Mouse (Mus musculus) left cerebral cortex, postnatal 4 days (tissue): ENCODE data around the gene Slc9a5. TPM values are rescaled to one million over a fixed set of nuclear protein-coding genes. Genes with fewer than 3 reads are reported as not detected.

Source experiments
- DNase-seq: peaks from one replicate; pipeline ENCODE4 v3.0.0-alpha.2; 2022
- intact Hi-C: fragments of 180-260 bp; cut with DNase I; formaldehyde crosslinking; loops from one replicate; pipeline ENCODE4 v1.15.1; 2025
- microRNA-seq: library from miRNA; unstranded; fragments of <30 nt; microRNA quantifications from one replicate; pipeline ENCODE4 v1.2.0, GENCODE M21; 2022
- total RNA-seq, 2 experiments: library from RNA; stranded (reverse); gene quantifications; 2 replicates each; pipeline ENCODE4 v1.2.3; 2021

The Slc9a5 gene
- total RNA-seq, 2 experiments from 2014 or later = 32.6 to 37.0 TPM

DNA sequence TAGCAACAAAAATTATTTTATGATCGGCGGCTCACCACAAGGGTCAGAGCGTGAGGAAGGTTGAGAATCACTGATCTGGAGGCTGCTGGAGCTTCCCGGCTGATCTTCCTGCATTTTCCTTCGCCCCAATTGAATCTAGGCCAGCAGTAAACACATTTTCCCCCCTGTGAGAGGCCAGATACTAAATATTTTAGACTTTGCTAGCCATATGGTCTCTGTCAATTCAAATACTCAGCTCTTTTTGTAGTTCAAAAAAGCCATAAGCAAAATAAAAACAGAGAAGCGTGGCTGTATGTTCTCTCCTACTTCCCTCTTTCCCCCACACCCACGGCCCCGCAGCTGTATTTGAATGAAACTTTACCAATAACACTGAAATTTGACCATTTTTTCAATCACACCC lies 54.8 kb downstream of the Slc9a5 start:
- DNase-seq = no peak
- intact Hi-C loops = no loop called here

DNA sequence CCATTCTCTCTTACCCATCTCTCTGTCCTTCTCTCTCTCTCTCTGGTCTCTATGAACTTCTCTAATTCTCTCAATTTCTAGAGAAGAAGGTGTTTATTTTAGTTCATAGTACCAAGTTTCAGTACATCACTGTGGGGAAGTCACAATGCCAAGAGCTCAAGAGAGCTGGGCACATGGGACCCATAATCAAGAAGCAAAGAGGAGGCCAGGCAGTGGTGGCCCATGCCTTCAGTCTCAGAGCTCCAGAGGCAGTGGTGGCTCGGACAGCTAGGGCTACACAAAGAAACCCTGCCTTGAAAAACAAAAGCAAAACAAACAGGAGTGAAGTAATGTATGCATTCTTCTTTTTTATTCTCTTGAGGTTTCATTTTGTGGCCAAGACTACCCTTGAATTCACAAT lies 55.9 kb downstream of the Slc9a5 start:
- intact Hi-C loops = no loop called here
- DNase-seq = no peak

DNA sequence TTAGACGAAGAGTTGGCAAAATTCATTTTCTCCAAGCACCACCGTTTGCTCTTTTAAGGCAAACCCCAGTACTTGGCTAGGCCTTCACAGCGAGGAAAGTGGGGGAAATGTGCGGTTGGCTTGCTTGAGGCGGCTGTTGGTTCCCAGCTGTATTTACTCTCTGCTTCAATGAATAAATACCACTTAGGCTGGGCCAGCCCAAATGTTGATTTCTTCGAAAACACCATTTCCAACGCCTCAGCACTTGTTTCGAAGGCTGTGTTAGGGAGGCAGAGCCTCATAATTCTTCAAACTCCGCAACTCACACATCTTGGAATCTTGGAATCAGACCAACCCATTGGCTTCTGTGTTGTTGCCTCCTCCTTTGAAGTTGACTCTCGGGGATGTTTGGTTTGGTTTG lies 57.8 kb downstream of the Slc9a5 start:
- intact Hi-C loops = no loop called here
- DNase-seq = no peak

DNA sequence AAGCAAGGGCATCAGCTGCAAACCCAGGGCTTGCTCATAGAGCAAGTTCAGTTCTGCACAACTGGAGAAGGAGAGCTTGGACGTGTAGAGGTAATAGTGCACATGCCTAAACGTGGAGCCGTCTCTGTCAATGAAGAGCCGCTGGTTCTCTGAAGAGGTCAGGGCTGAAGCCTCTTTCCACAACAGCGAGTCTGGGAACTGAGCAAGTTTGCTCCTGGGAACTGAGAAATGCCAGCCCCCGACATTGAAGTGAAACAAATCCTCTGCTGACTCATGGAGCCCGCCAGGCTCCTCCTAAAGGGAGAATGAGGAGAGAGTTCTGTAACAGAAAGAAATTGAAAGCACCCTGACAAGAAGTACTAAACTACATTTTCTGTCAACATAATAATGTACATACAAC lies 59.7 kb downstream of the Slc9a5 start:
- intact Hi-C loops = no loop called here
- DNase-seq = no peak

DNA sequence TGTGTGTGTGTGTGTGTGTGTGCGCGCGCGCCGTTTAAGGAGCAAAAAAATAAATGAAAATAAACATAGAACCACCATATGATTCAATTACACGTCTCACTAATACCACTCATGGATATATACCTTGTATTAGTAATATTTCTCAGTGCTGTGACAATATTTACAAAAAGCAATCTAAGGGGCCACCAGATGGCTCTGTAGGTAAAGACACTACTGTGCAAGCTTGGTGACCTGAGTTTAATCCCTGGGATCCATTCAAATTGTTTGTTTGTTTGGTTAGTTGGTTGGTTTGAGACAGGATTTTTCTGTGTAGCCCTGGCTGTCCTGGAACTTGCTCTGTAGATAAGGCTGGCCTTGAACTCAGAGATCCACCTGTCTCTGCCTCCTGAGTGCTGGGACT lies 61.3 kb downstream of the Slc9a5 start:
- no peak for DNase-seq
- intact Hi-C loops = no loop called here

DNA sequence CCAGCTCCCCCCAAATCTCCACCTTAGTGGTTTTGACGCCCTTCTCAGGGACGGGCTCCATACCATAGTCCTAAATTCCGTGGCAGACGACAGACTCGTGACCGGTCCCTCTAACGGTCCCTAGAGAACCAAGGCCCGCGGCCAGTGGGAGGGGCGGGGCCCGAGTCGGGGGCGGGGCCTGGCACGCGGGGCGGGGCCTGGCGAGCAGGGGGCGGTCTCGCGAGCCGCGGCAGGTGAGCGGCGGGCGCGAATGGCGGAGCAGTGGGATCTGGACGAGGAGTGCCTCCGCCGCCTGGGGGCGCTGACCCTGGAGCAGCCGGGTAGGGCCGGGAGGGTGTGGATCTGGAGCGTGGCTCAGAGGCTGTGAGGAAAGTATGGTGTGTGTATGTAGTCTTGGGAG lies 64.7 kb downstream of the Slc9a5 start, which contains the start of the genes Kctd19 and Lrrc36:
Gene Kctd19, minus strand, starts transcription at position 112 of the 400 bp plus-strand sequence.
Gene Lrrc36, plus strand, starts transcription at position 181 of the 400 bp plus-strand sequence.
- intact Hi-C loops = no loop called here
- DNase-seq = peak; percentile 64

DNA sequence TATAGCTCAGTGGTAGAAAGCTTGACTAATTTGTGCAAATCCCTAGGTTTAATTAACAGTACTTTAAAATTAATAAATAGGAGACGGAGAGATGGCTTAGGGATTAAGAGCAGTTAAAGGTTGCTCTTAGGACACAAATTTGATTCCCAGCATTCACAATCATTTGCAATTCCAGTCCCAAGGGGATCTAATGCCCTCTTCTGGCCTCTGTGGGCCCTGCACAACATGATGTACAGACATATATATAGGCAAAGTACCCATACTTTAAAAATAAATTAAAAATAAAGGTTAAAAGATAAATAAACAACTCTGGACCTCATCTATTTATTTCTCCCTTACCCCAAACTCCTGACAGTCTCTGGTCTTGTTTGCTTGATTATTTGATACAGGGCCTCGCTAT lies 70.3 kb downstream of the Slc9a5 start:
- intact Hi-C loops = no loop called here

More for the DNA sequence above, 70.3 kb downstream of the Slc9a5 start:
- DNase-seq = no peak

Small RNAs within 50 kb of the gene (microRNA-seq; reads per million reads assigned to microRNA genes)
- gene Gm27320 = not detected
- 2,366 reads per million, percentile 84 among the genes with 10 or more reads in this experiment for gene Mir328

Other genes with a start within 250 kb of the Slc9a5 start
- gene Ces4a, start 217.0 kb upstream of the Slc9a5 start, total RNA-seq = not detected
- 10 to 100 TPM; 39.0 to 47.0 TPM for gene Cbfb, start 178.2 kb upstream of the Slc9a5 start, total RNA-seq
- 10 to 100 TPM; 30.9 to 33.0 TPM for gene D230025D16Rik, start 123.7 kb upstream of the Slc9a5 start, total RNA-seq
- 1 to 10 TPM; 4.2 to 4.7 TPM for gene B3gnt9, start 93.7 kb upstream of the Slc9a5 start, total RNA-seq
- gene Tradd, start 84.2 kb upstream of the Slc9a5 start, total RNA-seq = 10 to 100 TPM in 1 of 2 experiments, 1 to 10 TPM in 1; 9.2 to 11.1 TPM
- gene Fbxl8, start 84.2 kb upstream of the Slc9a5 start, total RNA-seq = under 1 TPM; 0.60 to 0.84 TPM
- gene Hsf4, start 79.0 kb upstream of the Slc9a5 start, total RNA-seq = under 1 TPM; 0.28 to 0.50 TPM
- gene Nol3, start 72.7 kb upstream of the Slc9a5 start, total RNA-seq = 1 to 10 TPM; 1.1 to 1.5 TPM
- gene 4931428F04Rik, start 59.0 kb upstream of the Slc9a5 start, total RNA-seq = 100 to 1,000 TPM; 183 TPM
- gene Exoc3l, start 52.7 kb upstream of the Slc9a5 start, total RNA-seq = 1 to 10 TPM; 6.0 to 7.2 TPM
- gene E2f4, start 51.2 kb upstream of the Slc9a5 start, total RNA-seq = 10 to 100 TPM; 33.7 to 33.8 TPM
- gene Elmo3, start 43.2 kb upstream of the Slc9a5 start, total RNA-seq = 1 to 10 TPM in 1 of 2 experiments, under 1 TPM in 1; 0.85 to 1.1 TPM
- 1 to 10 TPM; 4.0 to 5.0 TPM for gene Lrrc29, start 22.6 kb upstream of the Slc9a5 start, total RNA-seq
- gene Tmem208, start 22.5 kb upstream of the Slc9a5 start, total RNA-seq = 10 to 100 TPM; 53.7 to 58.3 TPM
- 1 to 10 TPM; 2.8 to 3.6 TPM for gene Fhod1, start 890 bp upstream of the Slc9a5 start, total RNA-seq
- 1 to 10 TPM; 5.4 to 8.3 TPM for gene Plekhg4, start 24.4 kb downstream of the Slc9a5 start, total RNA-seq
- not detected for gene Kctd19, start 64.7 kb downstream of the Slc9a5 start, total RNA-seq
- under 1 TPM; 0.40 to 0.64 TPM for gene Lrrc36, start 64.7 kb downstream of the Slc9a5 start, total RNA-seq
- 10 to 100 TPM; 67.5 to 67.6 TPM for gene Tppp3, start 122.7 kb downstream of the Slc9a5 start, total RNA-seq
- gene Zdhhc1, start 148.1 kb downstream of the Slc9a5 start, total RNA-seq = 10 to 100 TPM; 16.6 to 21.3 TPM
- gene Hsd11b2, start 169.9 kb downstream of the Slc9a5 start, total RNA-seq = not detected
- gene Atp6v0d1, start 217.2 kb downstream of the Slc9a5 start, total RNA-seq = 100 to 1,000 TPM; 255 to 260 TPM